Mouse (Mus musculus): ENCODE measurements around the gene Il10rb.

GRCm38 (mm10) chr16:91403784-91404183, 2.2 kb upstream of the Il10rb start:
- TF ChIP-seq POLR2A (IDR thresholded peaks at IDR 0.05; ENCODE audit: borderline replicate concordance, control insufficient read depth, low read depth, low read length): no peak
- no peak for TF ChIP-seq CTCF (IDR thresholded peaks at IDR 0.05; ENCODE audit: control insufficient read depth, insufficient read depth, low read length)
